Mouse (Mus musculus) liver, embryonic 14.5 days (tissue): ENCODE data around the gene Gspt2. TPM values are rescaled to one million over a fixed set of nuclear protein-coding genes. Genes with fewer than 3 reads are reported as not detected.

Source experiments
- ATAC-seq: fragments of 200-750 bp; cut with Nextera tagmentation; 2 replicates; pipeline ENCODE4 v1.8.0; 2017; ENCODE audit warnings: moderate number of reproducible peaks, mild to moderate bottlenecking, moderate library complexity; ENCODE audit not compliant: insufficient read depth
- DNase-seq, 3 experiments: peaks; one replicate each; pipeline ENCODE4 v3.0.0-alpha.2; 2012 to 2013; ENCODE audit warnings: low read depth in 3 of 3, low spot score in 3 of 3
- H3K27ac ChIP-seq: fragments of 300-500 bp; sonication (generic); 2 replicates; pipeline ENCODE4 v1.5.1; 2014; ENCODE audit warnings: moderate library complexity, mild to moderate bottlenecking, control low read depth, inconsistent platforms
- H3K27me3 ChIP-seq: fragments of 300-500 bp; sonication (generic); 2 replicates; pipeline ENCODE4 v1.6.1; 2014; ENCODE audit warnings: mild to moderate bottlenecking, low read length, moderate library complexity; ENCODE audit not compliant: control insufficient read depth, insufficient read depth
- H3K36me3 ChIP-seq: fragments of 300-500 bp; sonication (generic); replicated peaks from 2 replicates; pipeline ENCODE4 v1.6.1; 2014; ENCODE audit warnings: low read depth; ENCODE audit not compliant: control insufficient read depth, insufficient read depth
- H3K4me1 ChIP-seq, 2 experiments: fragments of 200-500 bp in 1 of 2; fragments of 300-500 bp in 1 of 2; sonication (generic) in 1 of 2; replicated peaks; 2 replicates each; pipeline ENCODE4 v1.6.1; 2012 to 2014; ENCODE audit warnings: antibody characterized with exemption in 1 of 2, inconsistent platforms in 1 of 2, low read length in 1 of 2; ENCODE audit not compliant: control insufficient read depth in 2 of 2, insufficient read depth in 2 of 2
- H3K4me2 ChIP-seq: fragments of 300-500 bp; sonication (generic); 2 replicates; pipeline ENCODE4 v1.6.1; 2014; ENCODE audit warnings: low read depth, mild to moderate bottlenecking, control low read depth, moderate library complexity
- H3K4me3 ChIP-seq, 2 experiments: fragments of 200-500 bp in 1 of 2; fragments of 300-500 bp in 1 of 2; sonication (generic) in 1 of 2; 2 replicates each; pipeline ENCODE4 v1.5.1; 2012 to 2014; ENCODE audit warnings: low read depth in 2 of 2, low read length in 2 of 2, mild to moderate bottlenecking in 2 of 2, control low read depth in 1 of 2, inconsistent platforms in 1 of 2, moderate library complexity in 1 of 2; ENCODE audit not compliant: insufficient read depth in 1 of 2
- H3K9ac ChIP-seq: fragments of 300-500 bp; sonication (generic); replicated peaks from 2 replicates; pipeline ENCODE4 v1.6.1; 2014; ENCODE audit warnings: mild to moderate bottlenecking, control low read depth, moderate library complexity
- H3K9me3 ChIP-seq: fragments of 300-500 bp; sonication (generic); 2 replicates; pipeline ENCODE4 v1.6.1; 2016; ENCODE audit warnings: low read length, mixed read lengths; ENCODE audit not compliant: control insufficient read depth
- CTCF ChIP-seq: IDR thresholded peaks from 2 replicates; pipeline ENCODE4 v1.5.1; 2016; ENCODE audit warnings: antibody characterized with exemption, low read depth, control low read depth
- EP300 ChIP-seq: IDR thresholded peaks from 2 replicates; pipeline ENCODE4 v1.6.1; 2016; ENCODE audit warnings: antibody characterized with exemption, low read depth
- WGBS: fragments of 180-500 bp; shearing (Covaris S2); extraction: QIAGEN DNeasy Blood & Tissue Kit; methylation state at CpG from one replicate; pipeline ENCODE4 v1.1.7; 2014; ENCODE audit not compliant: insufficient replicate concordance; 5-methylcytosine and 5-hydroxymethylcytosine counted together
- polyA plus RNA-seq, 2 experiments: library from polyadenylated mRNA; depleted of rRNA in 1 of 2; stranded (reverse) in 1 of 2; unstranded in 1 of 2; fragments of >200 nt; fragmentation: Nextera tagmentation in 1 of 2; extraction: Ambion mirVana in 1 of 2; gene quantifications; 2 replicates each; pipeline versions ENCODE4 v1.2.1 to v1.2.3; 2012 to 2014

The Gspt2 gene
- polyA plus RNA-seq (2012; rRNA removed) (0.69 and 1.1 TPM in 2 replicates), polyA plus RNA-seq (2014; fragmentation: Nextera tagmentation; extraction: Ambion mirVana) (0.34 and 0.85 TPM in 2 replicates)

DNA sequence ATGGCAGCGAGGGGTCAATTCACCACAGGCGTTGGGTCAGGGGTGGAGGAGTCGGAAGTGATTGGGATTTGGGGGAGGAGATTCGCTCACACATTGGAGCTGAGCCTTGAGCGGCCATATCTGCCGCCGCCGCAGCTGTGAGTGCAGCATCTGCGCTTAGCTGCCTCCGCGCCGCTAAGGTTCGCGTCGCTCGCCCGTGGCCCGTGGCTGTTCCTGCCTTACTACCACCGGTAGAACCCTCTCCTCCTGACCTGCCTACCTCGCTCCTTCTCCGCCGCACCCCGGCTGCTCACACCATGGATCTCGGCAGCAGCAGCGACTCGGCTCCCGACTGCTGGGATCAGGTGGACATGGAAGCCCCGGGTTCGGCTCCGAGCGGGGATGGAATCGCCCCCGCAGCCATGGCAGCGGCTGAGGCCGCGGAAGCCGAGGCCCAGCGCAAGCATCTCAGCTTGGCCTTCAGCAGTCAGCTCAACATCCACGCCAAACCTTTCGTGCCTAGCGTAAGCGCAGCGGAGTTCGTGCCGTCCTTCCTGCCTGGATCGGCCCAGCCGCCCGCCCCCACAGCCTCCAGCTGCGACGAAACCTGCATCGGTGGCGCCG is at the start of gene Gspt2:
TSS of gene Gspt2 (plus strand) at position 109 of the 603 bp plus-strand sequence.
- no peak within 1 kb of the TSS for H3K27ac ChIP-seq
- no peaks in the 10 kb centered on the region for H3K36me3 ChIP-seq
- no peaks in the 10 kb centered on the region for H3K9me3 ChIP-seq
- peaks cover 9% of the 10 kb centered on the region for H3K27me3 ChIP-seq
- ATAC-seq, result no peak
- H3K4me1 ChIP-seq, result no peaks in the 10 kb centered on the region
- 8% methylated on average over 53 of the region's 53 CpGs for WGBS
- peak within 1 kb of the TSS; percentile 52 for H3K4me2 ChIP-seq
- TF ChIP-seq EP300, result no peak
- no peak for TF ChIP-seq CTCF
- peak within 1 kb of the TSS; percentile 44 to 54 for H3K4me3 ChIP-seq
- peak; percentile 3 to 7 (median 4) for DNase-seq
- H3K9ac ChIP-seq, result no peak within 1 kb of the TSS

DNA sequence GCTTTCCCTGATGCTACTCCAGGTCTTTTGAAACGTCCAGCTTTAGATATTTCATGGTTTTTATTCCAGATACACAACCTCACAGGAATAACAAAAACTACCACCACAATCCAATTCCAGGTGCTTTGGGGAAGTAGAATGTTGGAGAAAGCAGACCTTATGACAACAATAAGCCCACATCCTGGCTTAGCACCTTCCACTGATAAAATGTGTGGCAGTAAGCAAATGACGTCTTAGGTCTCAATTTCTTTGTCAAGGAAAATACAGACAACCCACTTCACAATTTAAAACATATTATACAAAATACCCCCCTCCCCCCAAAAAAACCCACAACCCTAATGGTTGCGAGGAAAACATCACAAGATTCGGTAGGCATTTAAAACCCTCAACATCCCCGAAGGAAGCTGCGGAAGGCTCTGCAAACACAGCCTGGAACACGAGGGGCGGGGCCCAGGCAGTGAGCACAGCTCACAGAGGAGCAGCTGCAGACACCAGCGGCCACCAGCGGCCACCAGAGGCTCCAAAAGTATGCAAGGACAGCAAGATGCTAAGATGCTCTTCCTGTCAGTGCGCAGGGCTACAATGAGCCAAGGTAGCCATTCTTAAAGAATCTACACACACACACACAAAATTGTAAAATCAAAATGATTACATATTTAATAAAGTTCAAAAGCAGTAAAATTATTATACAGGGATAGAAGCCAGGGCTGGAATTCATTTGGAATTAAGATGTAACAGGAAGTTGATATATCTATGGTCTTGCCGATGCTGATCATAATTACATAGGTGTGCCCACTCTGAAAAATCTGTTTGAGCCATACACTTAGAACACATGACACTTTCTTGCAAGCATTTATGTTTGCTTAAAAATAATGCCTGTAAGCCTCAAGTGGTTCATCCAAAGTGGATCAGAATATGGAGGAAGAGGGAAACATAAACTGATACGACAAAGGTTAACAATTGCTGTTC is 10.8 kb upstream of the Gspt2 start:
- 23% methylated on average over 13 of the region's 13 CpGs for WGBS
- H3K4me1 ChIP-seq, result no peaks in the 10 kb centered on the region
- ATAC-seq, result no peak
- H3K27ac ChIP-seq, result no peak overlapping the region
- H3K36me3 ChIP-seq, result no peaks in the 10 kb centered on the region
- DNase-seq, result peak in 2 of 3 experiments; percentile 1
- H3K9ac ChIP-seq, result no peak overlapping the region
- H3K4me2 ChIP-seq, result no peak overlapping the region
- no peaks in the 10 kb centered on the region for H3K9me3 ChIP-seq
- TF ChIP-seq EP300 (no peak), CTCF (peak; percentile 52)
- H3K4me3 ChIP-seq, result no peak overlapping the region
- H3K27me3 ChIP-seq, result no peaks in the 10 kb centered on the region

DNA sequence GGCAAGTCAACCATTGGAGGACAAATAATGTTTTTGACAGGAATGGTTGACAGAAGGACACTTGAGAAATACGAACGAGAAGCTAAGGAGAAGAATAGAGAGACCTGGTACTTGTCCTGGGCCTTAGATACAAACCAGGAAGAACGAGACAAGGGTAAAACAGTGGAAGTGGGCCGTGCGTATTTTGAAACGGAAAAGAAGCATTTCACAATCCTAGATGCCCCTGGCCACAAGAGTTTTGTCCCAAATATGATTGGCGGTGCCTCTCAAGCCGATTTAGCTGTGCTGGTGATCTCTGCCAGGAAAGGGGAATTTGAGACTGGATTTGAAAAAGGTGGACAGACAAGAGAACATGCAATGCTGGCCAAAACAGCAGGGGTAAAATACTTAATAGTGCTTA is 1.0 kb downstream of the Gspt2 start:
- Histone ChIP-seq H3K9ac (no peak overlapping the region), H3K4me2 (no peak overlapping the region), H3K27me3 (peaks cover 9% of the 10 kb centered on the region), H3K27ac (no peak overlapping the region), H3K36me3 (no peaks in the 10 kb centered on the region), H3K4me1 (no peaks in the 10 kb centered on the region), H3K9me3 (no peaks in the 10 kb centered on the region), H3K4me3 (peak overlapping the region in 1 of 2 experiments; percentile 44; a peak in 1 of 4 replicates)
- TF ChIP-seq EP300, result no peak
- no peak for TF ChIP-seq CTCF
- ATAC-seq, result no peak
- DNase-seq, result no peak
- 51% methylated on average over 8 of the region's 8 CpGs for WGBS

DNA sequence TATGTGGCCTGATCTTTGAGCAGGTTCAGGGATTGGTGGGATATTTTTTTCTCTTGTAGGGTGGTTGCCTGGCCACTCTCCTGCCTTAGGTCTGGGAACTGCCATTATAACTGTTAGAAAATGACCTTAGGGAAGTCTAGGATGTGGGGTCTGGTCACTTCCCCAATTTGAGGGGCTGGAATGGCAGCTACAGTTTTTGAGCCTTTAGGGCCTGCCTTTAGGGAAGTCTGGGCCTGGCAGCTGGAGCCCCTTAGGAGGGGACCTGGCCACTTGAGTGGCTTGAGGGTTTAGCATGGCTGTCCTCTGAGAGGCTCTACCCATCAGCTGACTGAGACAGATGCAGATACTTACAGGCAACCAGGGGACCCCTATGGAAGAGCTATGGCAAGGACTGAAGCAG is 12.7 kb downstream of the Gspt2 start:
- H3K9ac ChIP-seq, result no peak overlapping the region
- H3K27me3 ChIP-seq, result no peaks in the 10 kb centered on the region
- H3K36me3 ChIP-seq, result no peaks in the 10 kb centered on the region
- H3K4me2 ChIP-seq, result no peak overlapping the region
- no peak overlapping the region for H3K27ac ChIP-seq
- H3K4me1 ChIP-seq, result no peaks in the 10 kb centered on the region
- no peaks in the 10 kb centered on the region for H3K9me3 ChIP-seq
- H3K4me3 ChIP-seq, result no peak overlapping the region
- ATAC-seq (no peak), DNase-seq (no peak)
- TF ChIP-seq CTCF (no peak), EP300 (no peak)

DNA sequence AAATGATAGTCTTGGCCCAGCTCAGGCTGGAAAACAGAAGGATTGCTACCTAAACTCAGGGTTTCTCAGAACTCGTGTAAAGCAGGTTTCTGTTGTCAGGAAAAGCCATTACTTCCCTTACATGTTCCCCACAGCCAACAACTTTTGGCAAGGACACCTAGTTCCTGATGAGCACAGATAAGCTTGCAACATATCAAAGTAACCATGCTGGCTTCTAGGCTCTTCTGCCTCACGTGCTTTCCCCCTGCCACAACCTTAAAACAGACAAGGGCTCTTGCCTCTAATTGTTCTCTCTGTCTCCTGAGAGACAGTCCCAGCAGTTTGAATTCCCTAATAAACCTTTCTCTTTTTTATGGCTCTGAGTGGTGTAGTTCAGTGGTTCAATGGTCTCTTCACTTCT is 21.9 kb downstream of the Gspt2 start:
- no peak for DNase-seq
- H3K4me3 ChIP-seq, result no peak overlapping the region
- no peak overlapping the region for H3K4me2 ChIP-seq
- H3K27me3 ChIP-seq, result no peaks in the 10 kb centered on the region
- H3K27ac ChIP-seq, result no peak overlapping the region
- no peaks in the 10 kb centered on the region for H3K9me3 ChIP-seq
- no peak for TF ChIP-seq EP300
- no peak for TF ChIP-seq CTCF
- no peak overlapping the region for H3K9ac ChIP-seq
- no peak for ATAC-seq
- no peaks in the 10 kb centered on the region for H3K4me1 ChIP-seq
- no peaks in the 10 kb centered on the region for H3K36me3 ChIP-seq
- 20% methylated on average over 2 of the region's 2 CpGs for WGBS
